Mouse (Mus musculus): ENCODE measurements at regions not wholly inside any gene's neighbourhood (a gene's known extent, or its start where the extent isn't known, plus 50 kb on each side); places are given as distances from the start of the nearest gene placed in this dataset.

DNA sequence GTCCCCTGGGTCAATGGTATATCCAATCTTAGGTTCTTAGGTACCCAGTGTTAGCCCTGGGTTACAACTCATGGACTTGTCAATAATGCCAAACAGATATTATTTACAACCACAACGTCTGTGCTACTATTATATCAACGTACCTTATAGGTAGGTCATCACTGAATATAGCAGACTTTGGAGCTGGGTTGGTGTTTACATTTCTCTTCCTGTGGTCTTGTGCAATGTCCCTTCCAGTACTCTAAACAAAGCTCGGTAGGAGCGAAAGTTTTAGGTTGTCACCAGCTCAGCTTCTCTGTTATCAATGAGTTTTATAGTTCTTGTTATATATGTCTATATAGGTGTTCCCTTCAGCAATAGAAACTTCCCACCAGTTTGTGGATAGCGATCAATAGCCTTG is 1394.2 kb upstream of the Flrt2 start:
- TF ChIP-seq POLR2AphosphoS5 (IDR thresholded peaks at IDR 0.05; ENCODE audit: insufficient replicate concordance, low read depth, low read length) (no peak), CTCF (IDR thresholded peaks at IDR 0.05; ENCODE audit: low read depth, low read length) (no peak), GATA2 (IDR thresholded peaks at IDR 0.05; ENCODE audit: borderline replicate concordance, low read depth, low read length) (no peak), GATA1 (IDR thresholded peaks at IDR 0.05; ENCODE audit: borderline replicate concordance, low read length) (no peak), TAL1 (conservative IDR thresholded peaks at IDR 0.05; ENCODE audit: low read depth, low read length) (no peak)
- no peak overlapping the region for H3K4me3 ChIP-seq (ENCODE audit: low read depth, low read length)
- DNase-seq (ENCODE audit: low spot score) (no peak), ATAC-seq (ENCODE audit: extremely low read depth, insufficient number of reproducible peaks, low FRiP score, poor library complexity, severe bottlenecking) (no peak)
- H3K27me3 ChIP-seq (ENCODE audit: insufficient read depth, low read length), result no peaks in the 10 kb centered on the region
- no peaks in the 10 kb centered on the region for H3K4me1 ChIP-seq (ENCODE audit: insufficient read depth, low read depth, low read length)
- peaks cover 2% of the 10 kb centered on the region; the same call in 1 of the 2 replicates for H3K9me3 ChIP-seq (replicated peaks)
- H3K36me3 ChIP-seq (replicated peaks), result no peaks in the 10 kb centered on the region

DNA sequence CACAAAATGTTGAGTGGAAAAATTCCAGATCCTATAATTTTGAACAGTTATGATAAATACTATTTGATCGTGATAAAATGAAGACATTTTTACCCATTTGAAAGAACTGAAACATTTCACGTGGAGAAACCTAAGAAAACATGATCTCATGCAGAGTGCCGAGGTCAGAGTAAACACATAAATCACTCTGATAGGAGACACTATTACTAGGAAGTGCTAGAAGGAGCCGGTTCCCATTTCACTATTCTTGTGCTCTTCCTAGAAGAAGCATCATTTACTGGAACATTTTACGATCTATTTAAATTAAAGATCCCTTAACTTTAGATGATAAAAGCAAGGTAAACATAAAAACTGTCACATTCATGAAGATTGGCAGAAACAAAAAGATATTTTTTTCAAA is 1359.7 kb upstream of the Flrt2 start:
- TF ChIP-seq POLR2AphosphoS5 (IDR thresholded peaks at IDR 0.05; ENCODE audit: insufficient replicate concordance, low read depth, low read length) (no peak), CTCF (IDR thresholded peaks at IDR 0.05; ENCODE audit: low read depth, low read length) (no peak), TAL1 (conservative IDR thresholded peaks at IDR 0.05; ENCODE audit: low read depth, low read length) (no peak), GATA2 (IDR thresholded peaks at IDR 0.05; ENCODE audit: borderline replicate concordance, low read depth, low read length) (no peak), GATA1 (IDR thresholded peaks at IDR 0.05; ENCODE audit: borderline replicate concordance, low read length) (no peak)
- Histone ChIP-seq H3K4me1 (ENCODE audit: insufficient read depth, low read depth, low read length) (no peaks in the 10 kb centered on the region), H3K36me3 (replicated peaks) (no peaks in the 10 kb centered on the region), H3K27me3 (ENCODE audit: insufficient read depth, low read length) (no peaks in the 10 kb centered on the region), H3K4me3 (ENCODE audit: low read depth, low read length) (no peak overlapping the region), H3K9me3 (replicated peaks) (peaks cover 3% of the 10 kb centered on the region; the same call in 1 of the 2 replicates)
- ATAC-seq (ENCODE audit: extremely low read depth, insufficient number of reproducible peaks, low FRiP score, poor library complexity, severe bottlenecking), result no peak
- no peak for DNase-seq (ENCODE audit: low spot score)

DNA sequence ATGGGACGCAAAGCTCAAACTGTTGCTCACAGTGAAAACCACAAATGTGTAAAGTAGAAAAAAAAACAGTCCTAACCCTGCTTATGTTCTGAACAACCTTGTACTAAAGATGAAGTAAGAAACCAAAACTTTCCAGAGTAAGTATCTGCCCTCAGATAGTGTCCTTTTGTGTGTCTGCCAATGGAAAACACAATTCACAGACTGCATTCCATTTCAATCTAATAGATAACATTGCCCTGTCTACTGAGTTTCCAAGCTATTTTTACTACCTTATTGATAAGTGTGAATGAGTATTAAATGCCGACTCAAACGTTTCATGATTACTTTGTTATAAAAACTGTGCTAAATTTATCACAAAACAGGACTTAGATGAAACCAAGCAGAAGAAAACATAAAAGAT is 1357.4 kb upstream of the Flrt2 start:
- H3K36me3 ChIP-seq (replicated peaks), result no peaks in the 10 kb centered on the region
- no peak for DNase-seq (ENCODE audit: low spot score)
- ATAC-seq (ENCODE audit: extremely low read depth, insufficient number of reproducible peaks, low FRiP score, poor library complexity, severe bottlenecking), result no peak
- no peak overlapping the region for H3K4me3 ChIP-seq (ENCODE audit: low read depth, low read length)
- no peaks in the 10 kb centered on the region for H3K4me1 ChIP-seq (ENCODE audit: insufficient read depth, low read depth, low read length)
- no peaks in the 10 kb centered on the region for H3K27me3 ChIP-seq (ENCODE audit: insufficient read depth, low read length)
- no peak for TF ChIP-seq GATA2 (IDR thresholded peaks at IDR 0.05; ENCODE audit: borderline replicate concordance, low read depth, low read length)
- TF ChIP-seq POLR2AphosphoS5 (IDR thresholded peaks at IDR 0.05; ENCODE audit: insufficient replicate concordance, low read depth, low read length), result no peak
- no peak for TF ChIP-seq CTCF (IDR thresholded peaks at IDR 0.05; ENCODE audit: low read depth, low read length)
- TF ChIP-seq GATA1 (IDR thresholded peaks at IDR 0.05; ENCODE audit: borderline replicate concordance, low read length), result no peak
- no peak for TF ChIP-seq TAL1 (conservative IDR thresholded peaks at IDR 0.05; ENCODE audit: low read depth, low read length)
- peaks cover 3% of the 10 kb centered on the region; the same call in 1 of the 2 replicates for H3K9me3 ChIP-seq (replicated peaks)

DNA sequence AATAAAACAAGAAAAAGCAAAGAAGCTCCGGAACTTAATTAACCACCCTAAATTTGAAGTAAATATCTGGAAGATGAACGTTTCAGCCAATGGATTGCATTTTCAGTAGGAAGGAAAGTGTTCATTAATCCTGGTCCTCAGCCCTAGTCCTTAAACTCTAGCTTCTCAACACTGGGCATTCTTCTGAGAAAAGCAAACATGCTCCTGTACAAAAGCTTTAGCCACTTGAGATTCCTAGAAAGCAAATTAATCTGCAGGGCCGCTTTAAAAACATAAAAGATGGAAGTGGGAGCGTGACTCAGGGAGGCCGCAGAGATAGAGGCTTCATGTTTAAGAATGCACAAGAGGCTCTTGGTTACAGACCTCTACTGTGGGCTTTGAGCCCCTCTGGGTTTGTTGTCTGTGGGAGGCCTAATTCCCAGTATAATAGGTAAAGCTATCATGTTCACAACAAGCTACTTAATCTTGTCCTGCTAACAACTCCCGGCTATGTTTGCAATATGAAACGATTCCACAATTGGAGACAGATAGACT is 1342.3 kb upstream of the Flrt2 start:
- Histone ChIP-seq H3K4me3 (ENCODE audit: low read depth, low read length) (no peak overlapping the region), H3K36me3 (replicated peaks) (no peaks in the 10 kb centered on the region), H3K27me3 (ENCODE audit: insufficient read depth, low read length) (no peaks in the 10 kb centered on the region), H3K4me1 (ENCODE audit: insufficient read depth, low read depth, low read length) (no peaks in the 10 kb centered on the region), H3K9me3 (replicated peaks) (peaks cover 8% of the 10 kb centered on the region)
- no peak for ATAC-seq (ENCODE audit: extremely low read depth, insufficient number of reproducible peaks, low FRiP score, poor library complexity, severe bottlenecking)
- TF ChIP-seq GATA2 (IDR thresholded peaks at IDR 0.05; ENCODE audit: borderline replicate concordance, low read depth, low read length) (no peak), GATA1 (IDR thresholded peaks at IDR 0.05; ENCODE audit: borderline replicate concordance, low read length) (no peak), TAL1 (conservative IDR thresholded peaks at IDR 0.05; ENCODE audit: low read depth, low read length) (no peak)
- DNase-seq (ENCODE audit: low spot score), result no peak

DNA sequence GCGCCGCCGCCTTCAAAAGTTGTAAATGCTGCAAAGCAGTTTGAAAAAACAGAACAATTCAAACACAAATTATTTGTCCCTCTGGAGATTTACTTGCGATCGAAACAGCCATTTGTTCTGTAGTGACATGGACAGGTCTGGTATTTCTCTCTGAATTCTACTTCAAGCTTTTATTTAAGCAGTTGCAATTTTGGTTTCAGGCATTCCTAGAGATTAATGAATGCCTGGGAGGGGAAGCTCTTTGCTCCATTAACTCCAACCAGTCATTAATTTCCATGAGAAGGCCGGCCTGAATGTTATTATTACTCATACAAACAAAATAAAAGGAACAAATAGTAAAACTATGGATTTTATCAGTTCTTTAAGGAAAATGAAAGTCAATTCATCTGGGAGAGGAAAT is 1327.8 kb upstream of the Flrt2 start:
- DNase-seq (ENCODE audit: low spot score), result no peak

DNA sequence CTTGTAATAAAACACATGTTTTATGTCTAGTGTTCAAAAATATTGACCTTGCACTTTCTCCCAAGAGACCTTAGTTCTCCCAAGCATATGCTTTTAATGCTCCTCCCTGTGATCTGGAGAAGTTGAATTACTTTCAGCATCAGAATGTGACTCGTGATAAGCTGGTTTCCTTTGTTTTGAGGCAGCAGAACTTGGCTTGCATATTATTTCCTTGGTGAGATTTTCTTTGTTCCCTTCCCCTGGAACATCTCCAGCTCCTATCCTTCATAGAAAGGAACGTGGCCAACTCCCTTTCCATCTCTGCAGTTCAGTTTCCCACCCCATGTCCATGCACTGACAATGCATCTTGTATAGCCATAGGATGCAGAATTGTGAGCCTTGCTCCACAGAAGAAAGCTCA is 1292.0 kb upstream of the Flrt2 start:
- H3K4me3 ChIP-seq (ENCODE audit: low read depth, low read length), result no peak overlapping the region
- peaks cover 9% of the 10 kb centered on the region for H3K9me3 ChIP-seq (replicated peaks)
- H3K4me1 ChIP-seq (ENCODE audit: insufficient read depth, low read depth, low read length), result no peaks in the 10 kb centered on the region
- no peak for TF ChIP-seq TAL1 (conservative IDR thresholded peaks at IDR 0.05; ENCODE audit: low read depth, low read length)
- no peak for TF ChIP-seq POLR2AphosphoS5 (IDR thresholded peaks at IDR 0.05; ENCODE audit: insufficient replicate concordance, low read depth, low read length)
- no peak for TF ChIP-seq GATA1 (IDR thresholded peaks at IDR 0.05; ENCODE audit: borderline replicate concordance, low read length)
- no peak for TF ChIP-seq GATA2 (IDR thresholded peaks at IDR 0.05; ENCODE audit: borderline replicate concordance, low read depth, low read length)
- TF ChIP-seq CTCF (IDR thresholded peaks at IDR 0.05; ENCODE audit: low read depth, low read length), result no peak
- H3K36me3 ChIP-seq (replicated peaks), result no peaks in the 10 kb centered on the region
- ATAC-seq (ENCODE audit: extremely low read depth, insufficient number of reproducible peaks, low FRiP score, poor library complexity, severe bottlenecking) (no peak), DNase-seq (ENCODE audit: low spot score) (no peak)
- H3K27me3 ChIP-seq (ENCODE audit: insufficient read depth, low read length), result no peaks in the 10 kb centered on the region

More for the DNA sequence above, 1327.8 kb upstream of the Flrt2 start:
- no peak for TF ChIP-seq GATA1 (IDR thresholded peaks at IDR 0.05; ENCODE audit: borderline replicate concordance, low read length)
- TF ChIP-seq TAL1 (conservative IDR thresholded peaks at IDR 0.05; ENCODE audit: low read depth, low read length), result no peak
- no peak for TF ChIP-seq GATA2 (IDR thresholded peaks at IDR 0.05; ENCODE audit: borderline replicate concordance, low read depth, low read length)
- no peak for TF ChIP-seq CTCF (IDR thresholded peaks at IDR 0.05; ENCODE audit: low read depth, low read length)
- no peaks in the 10 kb centered on the region for H3K27me3 ChIP-seq (ENCODE audit: insufficient read depth, low read length)
- no peaks in the 10 kb centered on the region for H3K4me1 ChIP-seq (ENCODE audit: insufficient read depth, low read depth, low read length)
- H3K36me3 ChIP-seq (replicated peaks), result no peaks in the 10 kb centered on the region
- H3K4me3 ChIP-seq (ENCODE audit: low read depth, low read length), result no peak overlapping the region
- H3K9me3 ChIP-seq (replicated peaks), result peaks cover 2% of the 10 kb centered on the region; the same call in 1 of the 2 replicates
- no peak for ATAC-seq (ENCODE audit: extremely low read depth, insufficient number of reproducible peaks, low FRiP score, poor library complexity, severe bottlenecking)
